Mouse (Mus musculus) limb, embryonic 13.5 days (tissue): ENCODE results near the gene Marcksl1. TPM values are rescaled to one million over a fixed set of nuclear protein-coding genes. Genes with fewer than 3 reads are reported as not detected.

Source experiments
- ATAC-seq: fragments of 200-750 bp; cut with Nextera tagmentation; 2 replicates; pipeline ENCODE4 v1.8.0; 2017; ENCODE audit warnings: low read depth, moderate number of reproducible peaks, moderate TSS enrichment; ENCODE audit not compliant: low FRiP score
- H3K27ac ChIP-seq: fragments of 300-500 bp; sonication (generic); 2 replicates; pipeline ENCODE4 v1.5.1; 2015; ENCODE audit warnings: inconsistent platforms, mild to moderate bottlenecking, moderate library complexity
- H3K27me3 ChIP-seq: fragments of 300-500 bp; sonication (generic); 2 replicates; pipeline ENCODE4 v1.6.1; 2015; ENCODE audit warnings: mild to moderate bottlenecking, inconsistent platforms
- H3K36me3 ChIP-seq: fragments of 300-500 bp; sonication (generic); 2 replicates; pipeline ENCODE4 v1.6.1; 2015; ENCODE audit warnings: inconsistent platforms, mild to moderate bottlenecking, moderate library complexity
- H3K4me1 ChIP-seq: fragments of 300-500 bp; sonication (generic); 2 replicates; pipeline ENCODE4 v1.6.1; 2015; ENCODE audit warnings: inconsistent platforms
- H3K4me2 ChIP-seq: fragments of 300-500 bp; sonication (generic); replicated peaks from 2 replicates; pipeline ENCODE4 v1.6.1; 2015; ENCODE audit warnings: inconsistent platforms, mild to moderate bottlenecking, moderate library complexity
- H3K4me3 ChIP-seq: fragments of 300-500 bp; sonication (generic); 2 replicates; pipeline ENCODE4 v1.5.1; 2015; ENCODE audit warnings: moderate library complexity, mild to moderate bottlenecking, inconsistent platforms
- H3K9ac ChIP-seq: fragments of 300-500 bp; sonication (generic); 2 replicates; pipeline ENCODE4 v1.6.1; 2015; ENCODE audit warnings: mild to moderate bottlenecking, inconsistent platforms
- H3K9me3 ChIP-seq: fragments of 300-500 bp; sonication (generic); 2 replicates; pipeline ENCODE4 v1.6.1; 2016; ENCODE audit warnings: inconsistent platforms
- WGBS: fragments of 180-500 bp; shearing (Covaris S2); methylation state at CpG from one replicate; pipeline ENCODE4 v1.1.7; 2015; 5-methylcytosine and 5-hydroxymethylcytosine counted together
- polyA plus RNA-seq: library from polyadenylated mRNA; unstranded; fragments of >200 nt; fragmentation: Nextera tagmentation; extraction: Ambion mirVana; gene quantifications from 2 replicates; pipeline ENCODE4 v1.2.1, GENCODE M21; 2015

Marcksl1 gene
- 957 and 1,008 TPM in 2 replicates for polyA plus RNA-seq

DNA sequence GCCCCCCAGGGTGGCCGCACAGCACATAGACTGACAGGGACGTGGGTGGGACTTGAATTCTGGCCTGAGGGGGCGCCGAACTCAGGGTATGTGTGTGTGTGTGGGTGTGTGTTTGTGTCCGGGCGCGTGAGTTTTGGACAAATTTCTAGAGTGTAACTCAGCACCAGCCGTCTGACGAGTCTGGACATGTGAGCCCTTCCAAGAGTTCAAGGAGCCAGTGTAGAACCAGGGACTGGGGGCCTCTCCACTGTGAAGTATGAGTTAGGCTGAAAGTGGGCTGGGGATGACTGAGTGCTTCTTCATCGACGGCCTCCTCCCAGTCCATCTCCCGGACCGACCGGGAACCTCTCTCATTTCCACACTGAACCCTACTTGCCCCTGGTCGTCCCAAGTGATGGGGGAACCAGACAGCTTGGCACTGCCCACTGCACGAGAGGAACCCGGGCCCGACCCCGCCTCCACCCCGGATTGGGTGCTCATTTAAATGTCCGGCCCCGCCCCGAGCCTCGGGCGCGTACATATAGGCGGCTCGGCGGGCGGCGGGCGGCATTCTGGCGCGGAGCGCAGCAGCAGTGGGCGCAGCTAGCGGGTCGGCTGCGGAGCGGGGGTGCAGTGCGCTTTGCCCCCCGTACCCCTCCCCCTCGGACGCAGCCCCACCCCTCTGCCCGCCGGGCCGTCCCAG is at the start of gene Marcksl1:
TSS of gene Marcksl1 (plus strand) at position 496 of the 682 bp plus-strand sequence.
- H3K4me3 ChIP-seq = peak within 1 kb of the TSS; percentile 99
- peak within 1 kb of the TSS; percentile 100 for H3K9ac ChIP-seq
- H3K36me3 ChIP-seq = peaks cover 31% of the 10 kb centered on the region
- H3K9me3 ChIP-seq = no peaks in the 10 kb centered on the region
- peak within 1 kb of the TSS; percentile 97 for H3K27ac ChIP-seq
- peak within 1 kb of the TSS; percentile 90 for H3K4me2 ChIP-seq
- no peaks in the 10 kb centered on the region for H3K27me3 ChIP-seq
- WGBS = 7% methylated on average over 44 of the region's 47 CpGs
- peak; percentile 84 for ATAC-seq
- H3K4me1 ChIP-seq = peaks cover 37% of the 10 kb centered on the region

DNA sequence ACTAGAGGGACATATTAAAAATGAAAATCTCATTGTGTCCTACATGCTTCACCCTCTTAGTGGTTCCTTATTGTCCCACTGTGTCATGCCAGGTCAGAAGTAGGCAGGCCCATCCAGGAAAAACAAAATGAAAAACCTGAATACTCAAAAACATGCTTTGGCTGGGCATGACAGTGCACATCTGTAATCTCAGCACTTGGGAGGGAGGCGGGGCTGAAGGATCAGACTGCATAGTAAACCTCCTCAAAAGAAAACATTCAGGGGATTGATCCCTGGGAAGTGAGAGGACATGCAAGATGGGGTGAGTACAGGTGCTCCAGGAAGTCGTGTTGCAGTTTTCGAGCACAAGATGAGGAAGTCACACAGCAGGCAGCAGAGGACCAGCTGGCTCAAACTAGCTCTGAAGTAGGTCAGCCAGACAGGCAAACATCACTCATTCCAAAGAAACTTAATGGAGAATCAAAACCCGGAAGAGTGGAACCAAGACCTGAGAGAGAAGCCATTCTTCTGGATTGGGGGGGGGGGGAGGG is 49.0 kb upstream of the Marcksl1 start:
- Histone ChIP-seq H3K4me1 (peaks cover 8% of the 10 kb centered on the region), H3K4me3 (no peak overlapping the region), H3K27me3 (no peaks in the 10 kb centered on the region), H3K36me3 (peaks cover 49% of the 10 kb centered on the region), H3K4me2 (no peak overlapping the region), H3K9me3 (no peaks in the 10 kb centered on the region), H3K27ac (no peak overlapping the region), H3K9ac (no peak overlapping the region)
- WGBS = 85% methylated on average over 4 of the region's 4 CpGs
- no peak for ATAC-seq

DNA sequence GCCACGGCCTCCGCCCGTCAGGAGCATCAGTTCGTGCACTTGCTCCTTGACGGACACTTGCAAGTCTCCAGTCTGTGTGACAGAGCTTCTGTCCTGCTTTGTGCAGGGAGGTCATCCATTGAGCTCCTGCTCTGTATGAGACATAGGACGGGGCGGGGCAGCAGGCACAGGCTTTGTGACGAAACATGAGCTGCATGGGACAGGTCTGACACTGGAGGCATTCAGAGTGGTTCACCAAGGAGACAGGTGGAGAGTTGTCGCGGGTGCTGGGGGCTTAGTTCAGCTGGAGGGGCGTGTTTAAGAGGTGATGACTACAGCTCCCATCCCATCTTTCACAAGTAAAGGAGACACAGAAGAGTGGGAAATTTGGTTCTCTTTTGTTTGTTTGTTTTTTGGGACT is 37.3 kb upstream of the Marcksl1 start:
- ATAC-seq = no peak
- Histone ChIP-seq H3K27ac (no peak overlapping the region), H3K9me3 (no peaks in the 10 kb centered on the region), H3K4me2 (no peak overlapping the region), H3K9ac (no peak overlapping the region), H3K4me3 (no peak overlapping the region), H3K27me3 (no peaks in the 10 kb centered on the region), H3K36me3 (peaks cover 92% of the 10 kb centered on the region), H3K4me1 (no peaks in the 10 kb centered on the region)
- WGBS = 89% methylated on average over 11 of the region's 11 CpGs

DNA sequence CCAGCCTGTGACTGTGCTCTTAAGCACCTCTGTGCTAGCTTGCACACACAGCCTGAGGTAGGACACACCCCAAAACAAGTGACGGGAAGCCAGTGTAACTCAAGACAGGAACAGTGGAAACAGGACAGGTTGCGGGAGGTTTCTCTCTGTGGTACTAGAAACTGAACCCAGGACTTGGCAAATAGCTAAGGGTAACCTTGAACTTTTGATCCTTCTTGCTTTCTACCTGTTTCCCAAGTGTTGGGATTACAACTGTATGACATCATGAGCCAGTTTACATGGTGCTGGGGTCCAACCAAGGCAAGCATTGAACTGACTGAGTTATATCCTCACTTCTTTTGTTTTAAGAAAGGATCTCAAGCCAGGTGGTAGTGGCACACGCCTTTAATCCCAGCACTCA is 33.5 kb upstream of the Marcksl1 start:
- WGBS = 92% methylated on average over 3 of the region's 3 CpGs

DNA sequence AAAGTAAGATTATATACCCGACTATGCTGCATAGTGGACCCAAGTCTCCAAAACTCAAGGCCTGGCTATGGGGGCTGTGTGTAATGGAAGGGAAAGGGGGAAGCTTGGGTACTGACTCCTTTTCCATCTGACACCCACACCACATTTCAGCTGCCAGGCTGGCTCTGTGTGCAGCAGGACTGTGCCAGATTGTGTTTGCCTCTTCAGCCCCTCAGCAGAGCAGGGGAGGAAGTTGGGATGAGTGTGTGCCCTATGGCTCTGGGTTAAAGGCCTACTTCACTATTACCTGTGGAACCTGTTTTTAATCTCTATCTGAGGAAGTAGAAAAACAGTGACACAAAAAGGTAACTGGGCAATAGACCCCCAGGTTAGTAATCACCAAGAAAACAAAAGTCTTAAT is 32.3 kb upstream of the Marcksl1 start:
- Histone ChIP-seq H3K36me3 (peaks cover 95% of the 10 kb centered on the region), H3K4me1 (no peaks in the 10 kb centered on the region), H3K9me3 (no peaks in the 10 kb centered on the region), H3K27ac (no peak overlapping the region), H3K4me2 (no peak overlapping the region), H3K4me3 (no peak overlapping the region), H3K9ac (no peak overlapping the region), H3K27me3 (no peaks in the 10 kb centered on the region)
- no peak for ATAC-seq
- 84% methylated on average over 1 of the region's 1 CpGs for WGBS

More for the DNA sequence above, 33.5 kb upstream of the Marcksl1 start:
- Histone ChIP-seq H3K27ac (no peak overlapping the region), H3K36me3 (peaks cover 94% of the 10 kb centered on the region), H3K4me1 (no peaks in the 10 kb centered on the region), H3K9ac (no peak overlapping the region), H3K27me3 (no peaks in the 10 kb centered on the region), H3K9me3 (no peaks in the 10 kb centered on the region), H3K4me2 (no peak overlapping the region), H3K4me3 (no peak overlapping the region)
- ATAC-seq = no peak

DNA sequence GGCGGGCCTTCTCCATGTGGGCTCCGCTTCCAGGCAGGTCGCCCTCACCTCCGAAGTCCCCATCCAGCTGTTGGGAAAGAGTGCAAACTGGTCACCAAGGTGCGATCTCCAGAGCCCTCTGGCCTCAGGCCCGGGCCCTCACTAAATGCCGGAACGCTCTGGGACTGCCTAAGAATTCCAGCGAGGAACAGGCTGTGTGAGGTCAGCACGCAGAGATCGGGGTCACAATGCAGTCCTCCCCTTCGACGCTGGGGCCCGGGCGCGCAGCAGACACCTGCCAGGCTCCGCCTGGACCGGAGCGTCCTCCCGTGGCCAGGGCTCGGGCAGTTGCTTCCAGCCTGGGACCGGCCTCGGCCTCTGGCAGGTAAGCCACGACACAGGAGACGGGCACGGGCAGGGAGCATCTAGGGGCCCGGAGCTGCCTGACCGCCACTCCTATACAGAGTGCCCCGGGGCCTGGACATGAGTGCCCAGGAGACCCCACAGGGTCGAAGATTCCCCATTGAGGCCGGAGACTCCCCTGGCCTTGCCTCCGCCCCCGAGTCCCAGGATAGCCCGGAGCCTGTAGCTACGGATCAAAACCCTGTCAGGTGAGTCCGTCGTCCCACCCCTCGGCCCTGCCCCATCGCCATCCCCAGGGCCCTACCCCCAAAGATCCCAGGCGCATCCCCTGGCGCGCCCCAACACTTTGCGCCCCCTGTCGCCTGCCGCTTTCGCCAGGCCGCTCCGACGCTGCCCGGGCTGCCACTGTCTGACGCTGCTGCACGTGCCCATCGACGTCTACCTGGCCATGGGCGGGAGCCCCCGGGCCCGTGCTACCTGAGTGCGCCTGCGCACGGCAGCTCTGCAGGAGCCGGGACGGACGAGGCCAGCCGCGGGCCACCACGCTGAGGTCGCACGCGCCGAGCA is 22.2 kb upstream of the Marcksl1 start, which contains the start of the genes Tssk3 and Fam229a:
TSS of gene Tssk3 (minus strand) at position 51 of the 909 bp plus-strand sequence.
TSS of gene Fam229a (plus strand) at position 219 of the 909 bp plus-strand sequence.
- peak within 1 kb of the TSS; percentile 40 for H3K4me3 ChIP-seq
- peak within 1 kb of the TSS; percentile 55 for H3K9ac ChIP-seq
- H3K27me3 ChIP-seq = peaks cover 39% of the 10 kb centered on the region
- WGBS = 4% methylated on average over 70 of the region's 70 CpGs
- peak within 1 kb of the TSS; percentile 72 for H3K4me2 ChIP-seq
- no peaks in the 10 kb centered on the region for H3K9me3 ChIP-seq
- H3K36me3 ChIP-seq = peaks cover 33% of the 10 kb centered on the region
- H3K4me1 ChIP-seq = peaks cover 23% of the 10 kb centered on the region
- ATAC-seq = peak; percentile 51
- H3K27ac ChIP-seq = no peak within 1 kb of the TSS

DNA sequence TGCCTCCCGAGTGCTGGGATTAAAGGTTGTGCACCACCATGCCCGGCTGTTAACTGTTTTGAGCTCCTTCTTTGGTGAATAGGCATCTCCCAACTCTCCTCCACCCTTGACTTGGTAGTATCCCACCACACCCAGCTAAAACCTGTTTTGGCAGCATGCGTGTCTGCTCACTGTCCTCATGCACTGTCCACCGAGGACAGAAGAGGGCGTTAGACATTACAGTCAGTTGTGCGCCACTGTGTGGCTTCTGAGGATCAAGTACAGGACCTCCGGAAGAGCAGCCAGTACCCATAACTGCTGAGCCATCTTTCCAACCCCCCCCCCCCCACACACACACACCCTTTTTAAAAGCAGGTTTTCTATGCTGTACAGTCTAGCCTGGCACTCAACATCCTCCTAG is 18.7 kb upstream of the Marcksl1 start:
- peaks cover 34% of the 10 kb centered on the region for H3K27me3 ChIP-seq
- no peak overlapping the region for H3K4me2 ChIP-seq
- H3K9me3 ChIP-seq = no peaks in the 10 kb centered on the region
- H3K4me3 ChIP-seq = no peak overlapping the region
- H3K4me1 ChIP-seq = peaks cover 31% of the 10 kb centered on the region
- no peak for ATAC-seq
- H3K36me3 ChIP-seq = peaks cover 1% of the 10 kb centered on the region; the same call in 1 of the 2 replicates
- no peak overlapping the region for H3K9ac ChIP-seq
- H3K27ac ChIP-seq = no peak overlapping the region
- WGBS = 74% methylated on average over 7 of the region's 7 CpGs

DNA sequence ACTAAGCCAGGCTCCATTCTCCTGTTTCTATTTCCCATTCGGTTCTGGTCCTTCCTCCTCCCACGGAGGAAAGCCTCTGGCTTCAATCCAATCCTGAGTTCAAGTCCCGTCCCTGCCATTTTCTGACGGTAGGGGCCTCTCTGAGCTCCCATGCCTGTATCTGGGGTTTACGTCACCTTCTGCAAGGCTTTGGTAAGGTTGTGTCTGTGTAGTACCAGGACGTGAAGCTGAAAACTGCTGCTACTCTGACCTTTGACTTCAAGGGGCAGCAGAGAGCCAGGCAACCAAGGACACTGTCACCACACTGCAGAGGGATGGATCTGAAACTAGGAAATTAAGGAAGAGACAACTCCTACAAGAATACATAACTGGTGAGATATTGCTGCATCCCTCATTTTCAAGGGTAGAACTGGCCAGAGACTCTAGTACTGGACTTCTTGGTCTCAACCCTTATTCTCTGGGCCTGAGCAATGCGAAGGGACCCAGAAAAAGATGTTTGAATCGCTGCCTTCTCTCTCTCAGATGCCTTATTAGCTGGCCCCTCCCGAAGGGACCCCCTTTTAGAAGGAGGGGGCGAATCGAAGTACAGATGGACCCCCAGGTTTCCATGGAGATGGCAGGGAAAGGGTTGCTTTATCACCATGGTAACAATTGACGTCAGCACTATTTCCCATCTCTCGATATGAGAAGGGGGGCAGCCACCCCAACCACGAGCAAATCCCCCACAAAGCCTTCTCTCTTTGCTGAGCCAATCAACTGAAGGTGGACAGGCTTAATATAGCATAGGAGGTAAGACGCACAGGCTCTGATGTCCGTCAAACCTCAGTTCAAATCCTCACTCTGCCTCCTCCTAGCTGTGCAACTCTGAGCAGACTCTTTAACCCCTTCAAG is 17.5 kb upstream of the Marcksl1 start:
- H3K36me3 ChIP-seq = no peaks in the 10 kb centered on the region
- H3K27me3 ChIP-seq = peaks cover 21% of the 10 kb centered on the region
- H3K4me1 ChIP-seq = peaks cover 38% of the 10 kb centered on the region
- no peaks in the 10 kb centered on the region for H3K9me3 ChIP-seq
- H3K27ac ChIP-seq = no peak overlapping the region
- peak overlapping the region; percentile 25 for H3K4me2 ChIP-seq
- WGBS = 33% methylated on average over 16 of the region's 16 CpGs
- peak overlapping the region; percentile 4; the same call in 1 of the 2 replicates for H3K4me3 ChIP-seq
- peak overlapping the region; percentile 54 for H3K9ac ChIP-seq
- no peak for ATAC-seq

DNA sequence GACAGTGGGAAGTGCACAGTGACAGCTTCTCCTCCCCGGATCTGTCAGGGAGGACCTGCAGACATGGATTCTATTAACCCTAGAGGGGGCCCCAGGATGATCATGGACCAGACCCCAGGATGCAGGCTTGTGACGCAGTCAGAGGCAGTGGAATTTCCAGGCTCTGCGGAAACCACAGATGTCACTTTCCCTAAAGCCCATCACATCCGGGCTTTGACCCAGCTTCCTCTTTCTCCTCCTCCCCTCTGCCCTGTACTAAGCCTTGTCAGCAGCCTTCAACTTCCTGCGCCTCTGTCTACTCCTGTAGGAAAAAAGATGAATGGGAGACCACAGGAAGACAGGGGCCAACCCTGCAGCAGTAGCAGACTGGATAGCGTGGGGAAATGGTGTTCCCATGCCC is 16.8 kb upstream of the Marcksl1 start:
- H3K4me3 ChIP-seq = peak overlapping the region; percentile 4; the same call in 1 of the 2 replicates
- H3K4me2 ChIP-seq = peak overlapping the region; percentile 25
- ATAC-seq = no peak

DNA sequence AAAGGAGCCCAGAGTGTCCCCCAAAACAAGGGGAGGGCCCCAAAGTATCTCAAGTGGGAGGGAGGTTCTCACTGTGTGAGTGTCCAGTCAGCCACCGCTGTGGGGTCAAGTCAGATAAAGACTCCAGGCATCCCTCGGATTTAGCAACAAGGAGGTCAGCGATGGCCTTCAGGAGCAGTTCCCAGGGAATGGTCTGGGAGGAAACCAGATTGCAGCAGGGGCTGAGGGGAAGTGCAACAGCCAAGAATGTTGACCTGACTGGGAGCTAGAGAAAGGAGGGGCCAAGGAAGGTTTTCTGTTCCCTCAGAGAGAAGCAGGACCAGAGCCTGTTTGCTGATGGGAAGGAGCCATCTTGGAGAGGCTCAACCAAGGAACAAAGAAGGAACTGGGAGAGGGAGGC is 14.4 kb upstream of the Marcksl1 start:
- H3K27ac ChIP-seq = no peak overlapping the region
- H3K4me3 ChIP-seq = no peak overlapping the region
- 80% methylated on average over 3 of the region's 3 CpGs for WGBS
- H3K9ac ChIP-seq = no peak overlapping the region
- H3K36me3 ChIP-seq = no peaks in the 10 kb centered on the region
- H3K9me3 ChIP-seq = no peaks in the 10 kb centered on the region
- H3K27me3 ChIP-seq = no peaks in the 10 kb centered on the region
- no peak for ATAC-seq
- H3K4me1 ChIP-seq = peaks cover 27% of the 10 kb centered on the region
- H3K4me2 ChIP-seq = no peak overlapping the region

More for the DNA sequence above, 16.8 kb upstream of the Marcksl1 start:
- H3K27ac ChIP-seq = 0 out of 2 replicates have a peak overlapping the region, but pooled peaks have one; percentile 6
- H3K9ac ChIP-seq = peak overlapping the region; percentile 54
- H3K4me1 ChIP-seq = peaks cover 31% of the 10 kb centered on the region
- WGBS = 33% methylated on average over 6 of the region's 6 CpGs
- H3K27me3 ChIP-seq = peaks cover 14% of the 10 kb centered on the region
- H3K9me3 ChIP-seq = no peaks in the 10 kb centered on the region
- H3K36me3 ChIP-seq = no peaks in the 10 kb centered on the region

DNA sequence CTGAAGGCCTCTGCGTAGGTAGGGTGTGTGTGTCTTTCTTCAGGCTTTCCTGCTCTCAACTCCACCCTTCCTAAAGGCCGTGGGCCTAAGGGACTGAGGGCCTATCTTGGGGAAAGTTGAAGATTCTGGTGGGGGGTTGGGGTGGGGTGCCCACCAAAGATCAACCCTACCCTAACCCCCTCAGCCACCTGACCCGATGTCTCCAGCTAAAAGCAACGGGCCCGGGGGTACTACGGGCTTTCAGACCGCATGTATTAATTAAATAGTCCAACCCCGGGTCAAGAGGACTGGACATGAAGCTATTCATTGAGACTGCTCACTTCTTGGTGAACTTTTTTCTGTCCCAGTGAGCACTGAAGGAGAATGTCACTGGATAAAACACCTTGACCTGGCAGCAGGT is 13.4 kb upstream of the Marcksl1 start:
- WGBS = 80% methylated on average over 8 of the region's 8 CpGs
- peaks cover 27% of the 10 kb centered on the region for H3K4me1 ChIP-seq
- H3K9me3 ChIP-seq = no peaks in the 10 kb centered on the region
- H3K27me3 ChIP-seq = no peaks in the 10 kb centered on the region
- no peak for ATAC-seq
- H3K27ac ChIP-seq = peak overlapping the region; percentile 89; the same call in 1 of the 2 replicates
- H3K4me2 ChIP-seq = peak overlapping the region; percentile 73
- peak overlapping the region; percentile 59; the same call in 1 of the 2 replicates for H3K4me3 ChIP-seq
- H3K36me3 ChIP-seq = no peaks in the 10 kb centered on the region
- H3K9ac ChIP-seq = no peak overlapping the region; the same call in 1 of the 2 replicates
